Mouse (Mus musculus): ENCODE data around the gene Ms4a4c.
"Not testable (repeated sequence)": the region's sequence is repeated elsewhere in the genome, so short reads cannot be mapped to it uniquely, and the experiment has no call there.

Gene Ms4a4c

GRCm38 (mm10) chr19:11404527-11404926 lies at the start of gene Ms4a4c:
TSS of gene Ms4a4c (plus strand) at chr19:11404770.
- DNase-seq (ENCODE audit: low spot score in 2 of 2), result no peak

- no peak for DNase-seq (ENCODE audit: low spot score in 2 of 2)
Measured at GRCm38 (mm10) chr19:11355730-11356129, 48.8 kb upstream of the Ms4a4c start.

- DNase-seq (ENCODE audit: low spot score in 2 of 2), result no peak
Measured at GRCm38 (mm10) chr19:11360106-11360505, 44.5 kb upstream of the Ms4a4c start.

- no peak for DNase-seq (ENCODE audit: low spot score in 2 of 2)
Measured at GRCm38 (mm10) chr19:11362002-11362401, 42.6 kb upstream of the Ms4a4c start.

GRCm38 (mm10) chr19:11368310-11368709 lies 36.3 kb upstream of the Ms4a4c start:
- no peak for DNase-seq (ENCODE audit: low spot score in 2 of 2)

- no peak for DNase-seq (ENCODE audit: low spot score in 2 of 2)
Measured at GRCm38 (mm10) chr19:11371181-11371580, 33.4 kb upstream of the Ms4a4c start.

- DNase-seq (ENCODE audit: low spot score in 2 of 2), result no peak
Measured at GRCm38 (mm10) chr19:11375273-11375672, 29.3 kb upstream of the Ms4a4c start, which contains the start of gene Ms4a4a. TSS of gene Ms4a4a (plus strand) at chr19:11375523.

- no peak for DNase-seq (ENCODE audit: low spot score in 2 of 2)
Measured at GRCm38 (mm10) chr19:11376399-11376798, 28.2 kb upstream of the Ms4a4c start.

GRCm38 (mm10) chr19:11387109-11387508 lies 17.5 kb upstream of the Ms4a4c start:
- DNase-seq (ENCODE audit: low spot score in 2 of 2), result no peak

- no peak for DNase-seq (ENCODE audit: low spot score in 2 of 2)
Measured at GRCm38 (mm10) chr19:11387685-11388084, 16.9 kb upstream of the Ms4a4c start.

GRCm38 (mm10) chr19:11388949-11389348 lies 15.6 kb upstream of the Ms4a4c start:
- no peak for DNase-seq (ENCODE audit: low spot score in 2 of 2)

GRCm38 (mm10) chr19:11395769-11396168 lies 8.8 kb upstream of the Ms4a4c start:
- DNase-seq (ENCODE audit: low spot score in 2 of 2), result no peak

- DNase-seq (ENCODE audit: low spot score in 2 of 2), result no peak
Measured at GRCm38 (mm10) chr19:11407428-11407827, 2.9 kb downstream of the Ms4a4c start.

- DNase-seq (ENCODE audit: low spot score in 2 of 2), result no peak
Measured at GRCm38 (mm10) chr19:11408591-11408990, 4.0 kb downstream of the Ms4a4c start.

- no peak for DNase-seq (ENCODE audit: low spot score in 2 of 2)
Measured at GRCm38 (mm10) chr19:11411640-11412039, 7.1 kb downstream of the Ms4a4c start.

- DNase-seq (ENCODE audit: low spot score in 2 of 2), result no peak
Measured at GRCm38 (mm10) chr19:11414084-11414483, 9.5 kb downstream of the Ms4a4c start.

GRCm38 (mm10) chr19:11415581-11415980 lies 11.0 kb downstream of the Ms4a4c start:
- DNase-seq (ENCODE audit: low spot score in 2 of 2), result no peak

GRCm38 (mm10) chr19:11418865-11419264 lies 14.3 kb downstream of the Ms4a4c start:
- not testable (repeated sequence) for DNase-seq (ENCODE audit: low spot score in 2 of 2)

GRCm38 (mm10) chr19:11431209-11431608 lies 26.6 kb downstream of the Ms4a4c start:
- DNase-seq (ENCODE audit: low spot score in 2 of 2), result not testable (repeated sequence)

- DNase-seq (ENCODE audit: low spot score in 2 of 2), result no peak
Measured at GRCm38 (mm10) chr19:11435058-11435834, 30.7 kb downstream of the Ms4a4c start.

- DNase-seq (ENCODE audit: low spot score in 2 of 2), result no peak
Measured at GRCm38 (mm10) chr19:11443338-11443737, 38.8 kb downstream of the Ms4a4c start, which contains the start of gene Ms4a4b. TSS of gene Ms4a4b (plus strand) at chr19:11443553.

GRCm38 (mm10) chr19:11443964-11444363 lies 39.4 kb downstream of the Ms4a4c start:
- no peak for DNase-seq (ENCODE audit: low spot score in 2 of 2)

GRCm38 (mm10) chr19:11447238-11447637 lies 42.7 kb downstream of the Ms4a4c start:
- no peak for DNase-seq (ENCODE audit: low spot score in 2 of 2)

GRCm38 (mm10) chr19:11459041-11459440 lies 54.5 kb downstream of the Ms4a4c start:
- not testable (repeated sequence) for DNase-seq (ENCODE audit: low spot score in 2 of 2)
